Mouse (Mus musculus): Measurements from ENCODE around the gene Ggt1. TPM values are rescaled to one million over a fixed set of nuclear protein-coding genes. Genes with fewer than 3 reads are reported as not detected.

Gene Ggt1
- total RNA-seq, 2 experiments from 2014 or later: 1.3 TPM; not detected in 1

DNA sequence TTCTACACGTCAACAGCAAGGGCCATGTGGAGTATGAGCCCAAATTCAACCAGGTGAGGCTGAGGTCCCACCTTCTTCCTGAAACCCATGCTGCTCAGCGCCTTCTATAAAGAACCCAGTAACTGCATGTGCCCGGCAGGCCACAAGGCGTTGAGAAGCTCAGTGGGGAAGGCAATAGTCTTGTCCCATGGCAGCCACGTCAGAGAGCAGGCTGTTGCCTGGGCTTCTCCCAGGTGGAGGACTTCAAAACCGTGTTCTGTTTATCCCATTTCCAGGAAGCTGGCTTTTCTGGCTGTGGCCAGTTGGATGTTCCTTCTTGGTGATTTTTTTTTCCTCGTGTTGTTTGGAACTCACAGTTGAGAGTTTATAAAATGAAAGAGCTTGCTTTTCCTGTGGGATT, 49.1 kb downstream of the Ggt1 start:
- no peak for ATAC-seq (replicated peaks; ENCODE audit: low FRiP score, poor library complexity, severe bottlenecking)

DNA sequence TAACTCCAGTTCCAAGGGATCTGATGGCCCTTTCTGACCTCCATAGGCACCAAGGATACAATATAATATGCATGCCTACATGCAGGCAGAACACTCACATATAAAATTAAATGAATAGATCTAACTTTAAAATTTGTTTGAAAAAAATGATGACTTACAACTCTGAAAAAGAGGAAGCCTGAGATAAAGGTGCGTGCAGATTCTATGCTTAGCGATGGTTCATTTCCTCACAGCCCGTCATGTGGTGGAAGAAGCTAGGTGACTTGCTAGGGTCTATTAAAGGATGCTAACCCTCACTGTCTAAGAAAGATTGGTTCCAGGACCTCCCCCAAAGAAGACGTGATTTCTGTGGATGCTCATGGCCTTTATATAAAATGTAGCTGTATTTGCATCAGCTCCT, 54.6 kb downstream of the Ggt1 start:
- no peak for ATAC-seq (replicated peaks; ENCODE audit: low FRiP score, poor library complexity, severe bottlenecking)

DNA sequence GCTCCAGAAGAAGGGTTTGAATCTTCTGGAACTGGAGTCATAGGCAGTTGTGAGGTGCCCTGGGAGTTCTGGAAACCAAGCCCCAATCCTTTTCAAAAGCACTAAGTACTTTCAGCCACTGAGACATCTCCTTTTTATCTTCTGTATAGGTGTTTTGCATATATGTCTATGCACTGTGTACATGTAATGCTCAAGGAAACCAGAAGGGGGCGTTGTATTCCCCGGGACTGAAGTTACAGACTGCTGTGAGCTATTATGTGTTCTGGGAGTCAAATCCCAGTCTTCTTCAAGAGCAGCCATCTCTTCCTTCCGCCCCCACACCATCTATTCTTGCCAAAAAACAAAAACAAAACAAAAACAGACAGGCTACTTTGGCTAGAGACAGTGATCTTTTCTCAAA, 59.4 kb downstream of the Ggt1 start:
- ATAC-seq (replicated peaks; ENCODE audit: low FRiP score, poor library complexity, severe bottlenecking): no peak

DNA sequence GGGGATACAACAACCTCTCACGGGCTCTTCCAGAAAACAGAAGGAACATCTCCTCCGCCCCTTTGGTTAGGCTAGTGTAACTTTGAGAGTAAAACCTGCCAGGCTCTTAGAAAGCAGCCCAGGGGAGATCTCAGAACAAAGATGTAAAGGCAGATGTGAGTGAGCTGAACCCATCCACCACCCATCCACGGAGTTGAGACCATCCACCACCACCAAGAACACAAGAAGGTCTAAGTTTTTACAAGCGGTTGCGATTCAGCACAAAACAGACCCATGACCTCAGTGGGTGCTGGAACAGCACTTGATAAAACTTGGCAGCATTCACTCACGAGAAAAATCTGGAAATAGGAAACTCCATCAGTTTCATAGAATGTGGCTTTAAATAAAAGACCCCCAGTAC, 64.5 kb downstream of the Ggt1 start:
- no peak for ATAC-seq (replicated peaks; ENCODE audit: low FRiP score, poor library complexity, severe bottlenecking)

DNA sequence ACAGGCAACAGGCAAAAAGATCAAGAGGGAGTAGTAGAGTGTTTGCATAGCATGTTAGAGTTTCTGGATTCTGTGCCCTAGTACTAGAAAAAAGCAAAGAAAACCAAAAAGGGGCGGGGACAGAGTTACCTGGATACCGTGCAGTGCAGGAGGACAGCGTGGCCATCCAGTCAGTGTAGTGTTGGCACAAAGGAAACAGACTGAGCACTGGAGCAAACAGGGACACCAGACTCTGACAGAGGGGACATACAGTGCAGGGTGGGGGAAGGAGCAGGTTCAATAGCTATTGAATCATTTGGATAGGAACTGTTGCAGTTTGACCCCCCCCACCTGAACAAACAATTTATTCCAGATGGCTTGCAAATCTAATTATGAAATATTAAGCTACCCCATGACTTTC, 65.6 kb downstream of the Ggt1 start:
- no peak for ATAC-seq (replicated peaks; ENCODE audit: low FRiP score, poor library complexity, severe bottlenecking)

DNA sequence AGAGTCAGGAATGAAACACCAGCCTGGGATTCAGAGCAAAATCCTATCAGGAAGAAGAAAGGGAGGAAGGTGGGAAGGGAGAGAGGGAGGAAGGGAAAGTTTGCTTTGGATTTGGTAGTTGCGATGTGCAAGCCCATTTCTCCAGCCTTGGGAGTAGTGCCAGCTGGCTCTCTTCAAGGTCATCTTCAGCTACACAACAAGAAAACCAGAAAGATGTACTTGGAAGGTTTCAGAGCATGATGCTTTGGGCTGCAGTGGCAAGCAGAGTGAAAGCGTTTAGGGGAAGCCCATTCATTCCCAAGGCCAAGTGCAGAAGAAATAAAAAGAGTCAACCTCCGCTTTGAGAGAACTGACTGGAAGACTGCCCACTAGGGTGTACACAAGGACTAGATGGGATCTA, 66.1 kb downstream of the Ggt1 start:
- ATAC-seq (replicated peaks; ENCODE audit: low FRiP score, poor library complexity, severe bottlenecking): no peak

DNA sequence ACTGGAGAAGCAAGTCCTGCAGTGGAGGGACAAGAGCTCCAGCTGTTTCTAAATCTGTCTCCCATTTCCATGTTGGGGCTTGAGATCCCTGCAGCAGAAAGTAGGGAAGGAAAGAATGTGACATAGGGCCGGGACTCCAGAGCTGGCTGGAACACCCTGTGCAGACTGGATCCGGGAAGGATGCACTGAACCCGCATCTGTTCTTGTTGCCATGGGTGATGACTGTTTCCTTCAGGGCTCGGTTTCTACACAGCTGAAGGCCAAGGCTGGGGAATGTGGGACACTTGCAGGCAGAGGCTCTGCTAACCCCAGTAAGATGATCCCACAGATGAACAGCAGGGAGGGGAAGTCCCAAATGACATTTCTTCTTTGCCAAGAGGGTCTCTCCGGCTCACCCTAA, 71.2 kb downstream of the Ggt1 start:
- no peak for ATAC-seq (replicated peaks; ENCODE audit: low FRiP score, poor library complexity, severe bottlenecking)

DNA sequence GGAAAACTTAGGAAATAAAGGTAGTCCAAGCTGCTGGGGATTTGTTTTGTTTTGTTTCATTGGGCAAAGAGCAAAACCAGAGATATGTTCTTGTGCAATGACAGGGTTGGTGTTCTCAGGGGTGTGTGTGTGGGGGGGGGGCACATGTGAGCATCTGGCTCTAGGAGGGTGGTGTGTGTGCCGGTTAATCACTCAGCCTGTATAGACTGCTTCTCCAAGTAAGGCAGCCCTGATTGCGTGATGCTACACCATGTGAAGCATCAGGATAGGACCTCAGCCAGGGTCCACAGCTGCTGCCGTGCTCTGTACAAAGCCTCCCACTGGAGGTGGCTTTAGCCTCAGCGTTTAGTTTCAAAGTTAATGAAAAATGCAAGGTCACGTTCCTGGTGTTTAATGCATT, 71.6 kb downstream of the Ggt1 start:
- ATAC-seq (replicated peaks; ENCODE audit: low FRiP score, poor library complexity, severe bottlenecking): no peak

DNA sequence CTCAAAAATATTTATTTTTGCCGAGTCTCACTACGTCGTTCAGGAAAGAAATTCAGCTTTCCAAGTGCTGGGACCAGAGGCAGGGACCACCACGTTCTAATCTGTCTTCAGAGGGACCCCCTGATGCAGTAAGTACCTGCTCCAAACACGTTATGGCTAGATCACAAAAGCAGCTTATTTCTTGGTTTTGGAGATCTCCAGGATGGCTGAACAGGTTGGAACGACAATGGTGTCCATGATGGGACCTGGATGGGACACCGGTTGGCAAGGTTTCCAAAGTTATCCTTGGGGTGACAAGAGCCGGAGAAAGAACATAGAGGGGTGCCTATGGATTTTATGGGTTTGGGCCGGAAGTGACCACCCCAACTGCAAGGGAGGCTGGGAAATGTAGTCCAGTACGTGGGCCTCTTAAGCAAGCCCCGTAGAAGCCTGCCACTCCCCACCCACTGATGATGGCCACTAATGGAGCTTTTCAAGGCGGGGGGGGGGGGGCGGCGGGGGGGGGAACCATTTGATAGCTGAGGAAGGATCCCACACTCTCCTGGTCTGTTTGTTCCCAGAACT, 72.3 kb downstream of the Ggt1 start:
- no peak for ATAC-seq (replicated peaks; ENCODE audit: low FRiP score, poor library complexity, severe bottlenecking)

DNA sequence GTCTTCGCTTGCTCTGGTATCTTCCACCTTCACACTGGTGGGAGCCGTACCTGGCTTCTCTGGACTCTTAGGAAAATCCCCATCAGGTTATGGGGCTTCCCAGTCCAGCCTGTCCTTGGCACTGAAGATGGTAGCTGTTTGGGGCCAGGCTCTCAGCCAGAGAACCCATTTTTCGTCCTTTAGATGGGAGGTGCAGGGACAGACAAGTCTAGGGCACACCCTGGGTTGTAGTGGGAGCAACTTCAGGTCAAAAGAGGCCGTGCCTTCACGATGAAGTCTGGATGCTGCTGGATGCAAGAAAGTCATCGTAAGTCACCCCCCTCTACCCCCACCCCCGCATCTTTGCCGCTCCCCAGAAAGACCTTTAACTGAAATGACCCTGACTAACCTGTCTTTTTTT, 73.2 kb downstream of the Ggt1 start:
- no peak for ATAC-seq (replicated peaks; ENCODE audit: low FRiP score, poor library complexity, severe bottlenecking)

DNA sequence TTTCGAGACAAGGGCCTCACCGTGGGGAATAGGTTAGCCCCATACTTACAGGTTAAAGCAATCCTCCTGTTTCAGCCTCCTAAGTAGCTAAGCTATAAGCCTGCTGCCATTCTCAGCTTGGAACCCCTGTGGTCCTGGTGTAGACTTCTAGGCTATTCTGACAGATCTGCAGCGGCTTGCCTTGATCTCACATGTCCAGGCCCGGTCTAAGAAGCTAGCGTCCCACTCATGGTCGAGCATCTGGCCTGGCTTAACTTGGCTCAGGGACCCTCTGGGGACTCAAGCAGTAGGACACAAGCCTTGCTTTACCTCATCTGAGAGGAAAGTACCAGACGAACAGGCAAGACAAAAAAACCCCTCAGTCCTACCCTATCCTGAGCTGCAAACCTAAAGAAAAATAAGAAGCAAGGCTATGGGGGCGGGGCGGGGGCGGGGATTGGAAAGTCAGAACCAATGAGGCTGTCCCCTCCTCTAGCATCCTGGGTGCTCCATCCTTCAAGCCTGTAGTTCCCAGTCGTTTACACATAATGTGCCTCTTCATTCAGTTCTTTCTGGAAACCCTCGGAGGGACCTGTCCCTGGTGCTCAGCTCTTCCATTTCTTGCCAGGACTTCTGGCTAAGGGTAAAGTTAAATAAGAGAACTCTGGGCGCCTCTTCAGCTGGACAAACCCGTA, 73.8 kb downstream of the Ggt1 start:
- ATAC-seq (replicated peaks; ENCODE audit: low FRiP score, poor library complexity, severe bottlenecking): peak; percentile 5; the same call in 1 of the 2 replicates

DNA sequence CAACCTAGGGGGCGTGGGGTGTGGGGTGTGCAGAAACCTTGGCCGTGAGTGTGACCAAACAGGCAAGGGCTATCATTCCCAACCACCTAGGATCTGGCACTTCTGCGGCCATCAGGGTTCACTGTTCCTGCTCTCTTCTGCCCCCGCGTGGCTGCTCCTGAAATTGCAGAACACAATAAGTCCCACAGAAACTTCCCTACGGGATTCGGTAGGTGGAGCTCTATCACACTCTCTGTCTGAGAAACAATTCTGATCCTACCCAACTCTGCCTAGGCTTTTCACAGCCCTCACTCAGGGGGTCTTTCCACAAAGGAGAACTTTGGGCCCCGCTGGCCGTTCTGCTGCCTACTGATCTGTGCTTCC, 74.3 kb downstream of the Ggt1 start:
- ATAC-seq (replicated peaks; ENCODE audit: low FRiP score, poor library complexity, severe bottlenecking): peak; percentile 83

Other genes with a start within 250 kb of the Ggt1 start
- gene Adora2a, start 244.7 kb upstream of the Ggt1 start, total RNA-seq (2015; ENCODE audit: low replicate concordance): 0.42 TPM in 1 of 2 replicates, not detected in the other
- gene Adora2a, start 244.7 kb upstream of the Ggt1 start, total RNA-seq (2017; ENCODE audit: low replicate concordance): 0.17 TPM in 1 of 2 replicates, not detected in the other
- gene Upb1, start 160.5 kb upstream of the Ggt1 start, total RNA-seq (2015; ENCODE audit: low replicate concordance): 0.19 and 0.21 TPM in 2 replicates
- 0.43 and 1.4 TPM in 2 replicates for gene Upb1, start 160.5 kb upstream of the Ggt1 start, total RNA-seq (2017; ENCODE audit: low replicate concordance)
- 13.4 and 19.6 TPM in 2 replicates for gene Snrpd3, start 44.1 kb upstream of the Ggt1 start, total RNA-seq (2015; ENCODE audit: low replicate concordance)
- gene Snrpd3, start 44.1 kb upstream of the Ggt1 start, total RNA-seq (2017; ENCODE audit: low replicate concordance): 17.9 and 18.8 TPM in 2 replicates
- 94.3 and 113 TPM in 2 replicates for gene Gucd1, start 43.6 kb upstream of the Ggt1 start, total RNA-seq (2015; ENCODE audit: low replicate concordance)
- gene Gucd1, start 43.6 kb upstream of the Ggt1 start, total RNA-seq (2017; ENCODE audit: low replicate concordance): 180 and 191 TPM in 2 replicates
- not detected in 2 replicates for gene Lrrc75b, start 1.3 kb upstream of the Ggt1 start, total RNA-seq (2015; ENCODE audit: low replicate concordance)
- not detected in 2 replicates for gene Lrrc75b, start 1.3 kb upstream of the Ggt1 start, total RNA-seq (2017; ENCODE audit: low replicate concordance)
- 0.42 and 1.3 TPM in 2 replicates for gene Ggt5, start 27.7 kb downstream of the Ggt1 start, total RNA-seq (2015; ENCODE audit: low replicate concordance)
- 4.9 and 6.6 TPM in 2 replicates for gene Ggt5, start 27.7 kb downstream of the Ggt1 start, total RNA-seq (2017; ENCODE audit: low replicate concordance)
- gene Susd2, start 82.4 kb downstream of the Ggt1 start, total RNA-seq (2015; ENCODE audit: low replicate concordance): 1.7 and 5.2 TPM in 2 replicates
- 3.8 and 4.0 TPM in 2 replicates for gene Susd2, start 82.4 kb downstream of the Ggt1 start, total RNA-seq (2017; ENCODE audit: low replicate concordance)
- 133 and 187 TPM in 2 replicates for gene Cabin1, start 202.7 kb downstream of the Ggt1 start, total RNA-seq (2015; ENCODE audit: low replicate concordance)
- 246 and 264 TPM in 2 replicates for gene Cabin1, start 202.7 kb downstream of the Ggt1 start, total RNA-seq (2017; ENCODE audit: low replicate concordance)
- 5.4 TPM in 1 of 2 replicates, not detected in the other for gene Ddt, start 211.8 kb downstream of the Ggt1 start, total RNA-seq (2015; ENCODE audit: low replicate concordance)
- gene Ddt, start 211.8 kb downstream of the Ggt1 start, total RNA-seq (2017; ENCODE audit: low replicate concordance): 4.6 and 5.0 TPM in 2 replicates
- gene Gm20441, start 219.3 kb downstream of the Ggt1 start, total RNA-seq (2015; ENCODE audit: low replicate concordance): not detected in 2 replicates
- gene Gm20441, start 219.3 kb downstream of the Ggt1 start, total RNA-seq (2017; ENCODE audit: low replicate concordance): not detected in 2 replicates
- 0.42 TPM in 1 of 2 replicates, not detected in the other for gene Gstt3, start 219.8 kb downstream of the Ggt1 start, total RNA-seq (2015; ENCODE audit: low replicate concordance)
- 0.51 TPM in 1 of 2 replicates, not detected in the other for gene Gstt3, start 219.8 kb downstream of the Ggt1 start, total RNA-seq (2017; ENCODE audit: low replicate concordance)
- gene Gstt1, start 237.0 kb downstream of the Ggt1 start, total RNA-seq (2015; ENCODE audit: low replicate concordance): 6.3 and 24.0 TPM in 2 replicates
- 4.1 and 6.8 TPM in 2 replicates for gene Gstt1, start 237.0 kb downstream of the Ggt1 start, total RNA-seq (2017; ENCODE audit: low replicate concordance)